Mouse (Mus musculus): Measurements from ENCODE around the gene Gpi1.

Gpi1 gene

DNA sequence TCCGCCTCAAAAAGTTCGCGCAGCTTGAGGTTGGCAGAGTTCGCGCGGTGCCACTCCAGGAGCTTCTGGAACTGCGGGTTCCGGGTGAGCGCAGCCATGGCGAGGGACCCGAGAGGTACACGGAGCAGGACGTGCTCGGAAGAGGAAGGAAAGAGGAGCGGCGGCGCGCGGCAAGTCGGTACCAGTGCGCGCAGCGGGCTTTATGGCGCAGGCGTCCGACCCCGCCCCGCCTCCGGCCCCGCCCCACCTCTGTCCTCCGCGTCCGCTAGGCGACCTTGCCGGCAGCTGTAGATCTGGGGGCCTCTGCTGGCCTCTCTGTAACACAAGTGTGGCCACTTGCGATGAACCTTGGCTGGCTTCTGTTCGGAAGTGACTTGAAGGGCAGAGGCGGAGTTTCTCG, at the start of gene Gpi1:
Gene Gpi1, minus strand, starts transcription at position 221 of the 400 bp plus-strand sequence.
- DNase-seq (ENCODE audit: low spot score in 2 of 2) = peak; percentile 79 to 84

DNA sequence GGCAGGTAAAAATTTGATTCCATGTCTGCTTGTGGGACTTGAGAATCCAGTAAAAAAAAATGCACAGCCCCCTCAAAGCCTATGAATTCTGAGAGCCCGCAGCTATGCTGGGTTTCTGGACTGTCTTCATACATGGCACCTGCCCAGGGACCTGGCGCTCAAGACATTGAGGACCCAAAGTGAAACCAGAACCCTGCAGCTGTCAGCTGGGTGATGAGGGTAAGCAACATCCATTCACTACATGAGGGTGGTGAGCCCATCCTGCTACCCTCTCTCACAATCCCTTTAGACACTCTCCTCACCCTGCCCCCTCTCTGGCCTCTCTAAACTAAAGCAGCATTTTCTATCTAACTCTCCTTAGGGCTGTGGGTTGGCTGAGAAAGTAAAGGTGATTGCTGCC, 47.5 kb upstream of the Gpi1 start:
- no peak for DNase-seq (ENCODE audit: low spot score in 2 of 2)

DNA sequence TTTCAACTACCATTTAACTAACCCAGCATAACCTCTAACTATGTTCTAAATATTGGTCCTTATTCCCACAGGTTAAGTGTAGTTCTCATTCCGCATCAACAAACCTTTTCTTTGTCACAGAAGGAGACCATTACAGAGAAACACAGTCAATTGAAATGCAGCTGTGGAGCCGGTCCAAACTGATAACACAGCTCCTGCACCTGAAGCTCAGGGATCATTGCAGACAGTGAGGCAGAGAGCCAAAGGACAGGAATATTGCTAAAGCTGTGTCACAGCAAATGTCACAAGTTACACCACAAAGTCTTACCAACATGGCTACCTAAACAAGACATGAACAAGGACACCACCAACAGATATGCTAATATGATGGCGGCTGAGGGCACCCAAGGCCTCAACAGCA, 45.9 kb upstream of the Gpi1 start:
- DNase-seq (ENCODE audit: low spot score in 2 of 2) = no peak

DNA sequence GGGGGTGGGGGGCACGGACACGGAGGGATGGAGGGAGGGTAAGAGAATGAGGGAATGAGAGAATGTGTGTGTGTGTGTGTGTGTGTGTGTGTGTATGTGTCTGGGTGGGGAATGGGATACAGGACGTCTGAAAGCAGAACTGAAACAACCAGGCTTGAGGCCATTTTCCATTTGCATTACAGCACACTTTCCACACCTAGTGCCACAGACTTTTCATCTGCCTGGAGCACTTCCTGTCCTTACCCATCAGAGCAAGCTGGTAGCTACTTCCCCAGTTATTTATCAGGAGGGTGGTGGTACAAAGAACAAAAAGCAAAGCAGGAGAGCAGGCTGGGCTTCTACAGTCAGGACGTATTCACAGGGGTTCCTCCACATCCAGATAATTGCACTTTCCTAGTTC, 42.3 kb upstream of the Gpi1 start:
- no peak for DNase-seq (ENCODE audit: low spot score in 2 of 2)

GRCm38 (mm10) chr7:34268463-34268862, 38.3 kb upstream of the Gpi1 start:
- no peak for DNase-seq (ENCODE audit: low spot score in 2 of 2)

DNA sequence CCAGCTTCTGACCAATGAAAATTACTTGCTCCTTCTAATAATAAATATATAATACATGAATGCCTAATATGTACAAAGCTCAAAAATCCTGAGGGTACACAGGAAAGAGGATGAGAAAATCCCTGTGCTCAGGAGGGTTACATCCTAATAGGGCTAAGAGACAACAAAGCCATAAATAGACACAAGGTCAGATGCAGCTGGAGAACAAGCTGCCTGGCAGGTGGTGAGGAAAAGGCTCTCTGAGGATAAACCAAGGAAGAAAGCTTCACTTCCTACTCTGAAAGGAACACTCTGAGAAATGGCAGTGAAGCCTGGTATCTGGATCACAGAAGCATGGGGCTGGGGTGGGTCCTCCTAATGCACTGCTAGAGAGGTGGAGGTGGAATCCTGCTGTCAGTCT, 36.3 kb upstream of the Gpi1 start:
- DNase-seq (ENCODE audit: low spot score in 2 of 2) = peak in 1 of 2 experiments; percentile 21

GRCm38 (mm10) chr7:34265876-34266346, 35.8 kb upstream of the Gpi1 start:
- peak; percentile 62 to 80 for DNase-seq (ENCODE audit: low spot score in 2 of 2)

GRCm38 (mm10) chr7:34263437-34263836, 33.3 kb upstream of the Gpi1 start:
- no peak for DNase-seq (ENCODE audit: low spot score in 2 of 2)

DNA sequence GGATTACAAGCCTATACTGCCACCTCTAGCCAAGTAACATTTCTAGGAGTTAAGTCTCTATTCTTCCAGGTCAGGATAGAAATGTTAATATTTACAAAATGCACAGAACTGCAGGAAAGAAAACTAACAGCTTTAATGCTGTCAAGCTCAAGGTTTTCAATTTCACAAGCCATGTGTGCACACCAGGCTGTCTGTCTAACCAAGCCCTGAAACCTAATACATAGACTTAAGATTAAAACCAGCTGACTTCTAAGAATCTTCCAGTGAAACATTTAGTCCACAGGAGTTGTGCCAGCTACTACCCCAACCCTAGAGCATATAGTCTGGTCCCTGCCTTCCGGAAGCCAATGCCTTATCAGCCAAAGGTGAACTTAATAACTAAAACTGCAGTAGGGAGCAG, 28.3 kb upstream of the Gpi1 start:
- no peak for DNase-seq (ENCODE audit: low spot score in 2 of 2)

DNA sequence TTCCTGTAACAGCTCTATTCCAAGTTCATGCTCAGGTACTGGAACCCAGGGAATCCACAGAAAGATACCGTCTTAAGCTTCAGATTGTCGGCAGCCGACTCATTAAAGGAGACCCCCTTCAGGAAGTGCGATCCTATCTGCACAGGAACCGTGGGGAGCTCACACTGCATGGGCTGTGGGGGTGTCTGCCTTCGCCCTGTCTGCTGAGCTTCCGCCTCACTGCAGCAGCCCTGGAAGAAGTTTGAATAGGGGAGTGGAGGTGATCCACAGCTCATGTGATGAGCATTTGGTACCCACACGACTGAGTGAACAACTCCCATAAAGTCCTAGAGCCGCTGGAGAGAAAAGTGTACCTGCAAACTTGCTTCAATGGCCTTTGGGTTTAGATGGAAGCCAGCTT, 27.1 kb upstream of the Gpi1 start:
- no peak for DNase-seq (ENCODE audit: low spot score in 2 of 2)

DNA sequence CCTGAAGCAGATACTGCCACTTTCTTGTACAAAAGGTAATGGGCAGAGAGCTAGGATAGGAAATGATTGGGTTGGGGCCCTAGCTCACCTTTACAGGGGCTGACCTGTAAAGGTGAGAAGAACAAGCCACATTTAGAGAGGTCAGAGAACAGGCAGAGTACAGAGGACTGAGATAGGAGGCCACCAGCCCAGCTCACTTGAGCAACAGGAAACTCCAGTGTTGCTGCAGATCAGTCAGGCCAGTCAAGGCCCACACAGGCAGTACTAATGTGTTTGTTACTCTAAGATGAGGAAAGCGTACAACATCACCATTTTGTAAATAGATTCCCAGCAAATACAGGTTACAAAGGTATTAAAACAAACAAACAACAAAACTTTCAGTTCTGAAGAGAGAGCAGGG, 25.8 kb upstream of the Gpi1 start:
- no peak for DNase-seq (ENCODE audit: low spot score in 2 of 2)

DNA sequence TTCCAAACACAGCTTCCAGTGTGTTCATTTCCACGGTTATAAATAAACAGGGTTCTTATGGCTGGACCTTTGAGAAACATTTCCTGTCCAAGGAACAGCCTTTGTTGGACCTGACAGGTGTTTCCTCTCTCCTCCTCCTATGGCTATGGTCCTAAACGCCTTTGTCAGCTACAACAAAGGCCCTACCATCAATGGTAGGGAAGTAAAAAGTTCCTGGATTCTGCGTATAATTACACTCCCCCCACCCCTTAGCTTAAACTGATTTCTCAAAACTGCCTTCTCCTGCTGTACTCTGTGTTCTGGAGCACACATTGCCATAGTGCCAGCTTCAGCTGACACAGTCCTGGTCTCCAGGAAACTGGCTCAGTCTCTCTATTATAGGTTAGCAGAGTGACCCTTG, 25.0 kb upstream of the Gpi1 start:
- peak; percentile 46 to 82 for DNase-seq (ENCODE audit: low spot score in 2 of 2)

- no peak for DNase-seq (ENCODE audit: low spot score in 2 of 2)
Measured at GRCm38 (mm10) chr7:34252030-34252429, 21.9 kb upstream of the Gpi1 start.

DNA sequence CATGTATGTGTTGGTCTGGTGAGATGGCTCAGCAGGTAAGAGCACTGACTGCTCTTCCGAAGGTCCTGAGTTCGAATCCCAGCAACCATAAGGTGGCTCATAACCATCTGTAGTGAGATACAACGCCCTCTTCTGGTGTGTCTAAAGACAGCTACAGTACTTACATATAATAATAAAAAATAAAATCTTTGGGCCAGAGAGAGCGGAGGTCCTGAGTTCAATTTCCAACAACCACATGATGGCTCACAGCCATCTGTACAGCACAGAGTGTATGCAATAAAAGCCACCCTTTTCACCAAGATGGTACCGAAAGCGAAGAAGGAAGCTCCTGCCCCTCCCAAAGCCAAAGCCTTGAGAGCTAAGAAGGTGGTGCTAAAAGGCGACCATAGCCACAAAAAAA, 20.6 kb upstream of the Gpi1 start, which contains the start of gene Gm6096:
Gene Gm6096, plus strand, starts transcription at position 301 of the 400 bp plus-strand sequence.
- DNase-seq (ENCODE audit: low spot score in 2 of 2) = no peak

- no peak for DNase-seq (ENCODE audit: low spot score in 2 of 2)
Measured at GRCm38 (mm10) chr7:34246870-34247499, 16.8 kb upstream of the Gpi1 start.

DNA sequence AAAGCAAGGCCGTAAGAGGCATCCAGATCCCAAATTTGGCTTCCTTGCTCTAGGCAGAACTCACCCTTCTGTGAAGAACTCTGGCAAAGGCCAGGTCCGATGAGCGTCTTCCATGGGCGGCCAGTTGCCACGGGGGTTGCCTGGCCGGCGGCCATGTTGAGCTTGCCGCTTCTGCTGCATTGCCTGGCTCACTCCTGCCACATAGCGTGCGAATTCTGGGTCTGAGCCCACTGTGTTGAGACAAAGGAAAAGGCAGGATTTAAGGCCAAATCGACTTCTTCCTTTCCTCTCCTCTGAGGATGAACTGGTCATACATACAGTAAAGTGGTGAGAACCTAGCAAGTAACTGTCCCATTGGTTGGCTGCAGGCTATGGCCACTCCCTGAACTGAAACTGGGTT, 12.0 kb upstream of the Gpi1 start:
- no peak for DNase-seq (ENCODE audit: low spot score in 2 of 2)

- no peak for DNase-seq (ENCODE audit: low spot score in 2 of 2)
Measured at GRCm38 (mm10) chr7:34238086-34238485, 8.0 kb upstream of the Gpi1 start.

- DNase-seq (ENCODE audit: low spot score in 2 of 2) = no peak
Measured at GRCm38 (mm10) chr7:34235602-34236001, 5.5 kb upstream of the Gpi1 start.

DNA sequence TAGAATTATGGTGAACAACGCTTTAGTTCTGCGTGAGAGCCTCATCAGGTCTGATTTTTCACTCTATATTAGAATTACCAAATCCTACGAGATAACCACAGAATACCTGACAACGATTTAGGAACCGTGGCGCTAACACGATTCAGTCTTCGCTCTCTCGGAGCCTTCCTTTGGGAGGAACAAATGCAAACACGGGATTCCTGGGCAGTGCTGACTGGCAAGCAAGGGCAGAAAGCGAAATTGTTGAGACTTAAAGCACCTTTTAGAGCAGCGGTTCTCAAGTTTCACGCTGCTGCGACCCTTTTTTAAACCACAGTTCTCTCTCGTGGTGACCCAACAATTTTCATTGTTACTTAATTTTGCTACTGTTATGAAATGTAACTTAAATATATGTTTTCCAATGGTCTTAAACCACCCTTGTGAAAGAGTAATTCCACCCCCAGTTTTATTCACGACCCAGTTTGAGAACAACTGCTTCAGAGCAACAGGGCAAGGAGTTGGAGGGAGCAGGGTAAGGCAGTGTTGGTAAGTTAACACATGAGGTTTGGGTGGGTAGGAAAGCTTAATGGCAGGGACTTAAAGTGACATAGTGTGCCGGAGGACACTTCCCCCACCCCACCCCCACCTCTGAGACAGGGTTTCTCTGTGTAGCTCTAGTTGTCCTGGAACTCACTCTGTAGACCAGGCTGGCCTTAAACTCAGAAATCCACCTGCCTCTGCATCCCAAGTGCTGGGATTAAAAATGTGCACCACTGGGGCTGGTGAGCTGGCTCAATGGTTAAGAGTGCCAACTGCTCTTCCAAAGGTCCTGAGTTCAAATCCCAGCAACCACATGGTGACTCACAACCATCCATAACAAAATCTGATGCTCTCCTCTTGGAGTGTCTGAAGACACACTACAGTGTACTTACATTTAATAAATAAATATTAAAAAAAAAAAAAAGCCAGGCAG, 4.8 kb upstream of the Gpi1 start:
- no peak for DNase-seq (ENCODE audit: low spot score in 2 of 2)

DNA sequence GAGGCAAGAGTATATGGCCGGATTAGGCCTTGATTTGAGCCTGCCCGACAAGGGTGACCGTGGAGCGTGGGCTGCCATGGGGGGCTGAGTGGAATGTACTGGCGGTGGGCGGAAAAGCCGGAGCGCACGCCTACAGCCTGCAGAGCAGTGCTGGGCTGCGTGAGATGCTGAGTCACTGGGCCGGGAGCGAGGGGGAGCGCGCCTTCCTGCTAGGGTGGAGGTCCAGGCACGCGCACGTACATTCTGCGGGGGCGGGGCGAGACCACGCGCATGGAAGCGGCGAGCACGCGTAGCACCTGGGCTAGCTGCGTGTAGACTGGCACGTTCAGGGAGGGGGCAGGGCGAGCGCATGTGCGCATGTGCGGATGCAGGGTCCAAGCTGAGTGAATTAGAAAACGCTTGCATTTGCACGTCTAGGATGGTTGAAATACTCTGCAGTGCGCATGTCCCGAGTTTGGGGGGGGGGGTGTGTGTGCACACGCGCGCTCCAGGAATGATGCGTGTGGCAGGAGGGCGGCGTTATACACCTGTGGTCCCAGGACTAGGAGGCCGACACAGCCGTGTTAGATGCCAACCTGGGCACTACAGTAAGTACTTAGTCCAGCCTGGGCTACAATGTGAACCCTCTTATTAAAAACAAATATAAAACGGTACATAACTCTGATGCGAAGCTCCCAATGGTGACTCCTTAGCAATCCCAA, 3.9 kb upstream of the Gpi1 start:
- DNase-seq (ENCODE audit: low spot score in 2 of 2) = peak; percentile 99

DNA sequence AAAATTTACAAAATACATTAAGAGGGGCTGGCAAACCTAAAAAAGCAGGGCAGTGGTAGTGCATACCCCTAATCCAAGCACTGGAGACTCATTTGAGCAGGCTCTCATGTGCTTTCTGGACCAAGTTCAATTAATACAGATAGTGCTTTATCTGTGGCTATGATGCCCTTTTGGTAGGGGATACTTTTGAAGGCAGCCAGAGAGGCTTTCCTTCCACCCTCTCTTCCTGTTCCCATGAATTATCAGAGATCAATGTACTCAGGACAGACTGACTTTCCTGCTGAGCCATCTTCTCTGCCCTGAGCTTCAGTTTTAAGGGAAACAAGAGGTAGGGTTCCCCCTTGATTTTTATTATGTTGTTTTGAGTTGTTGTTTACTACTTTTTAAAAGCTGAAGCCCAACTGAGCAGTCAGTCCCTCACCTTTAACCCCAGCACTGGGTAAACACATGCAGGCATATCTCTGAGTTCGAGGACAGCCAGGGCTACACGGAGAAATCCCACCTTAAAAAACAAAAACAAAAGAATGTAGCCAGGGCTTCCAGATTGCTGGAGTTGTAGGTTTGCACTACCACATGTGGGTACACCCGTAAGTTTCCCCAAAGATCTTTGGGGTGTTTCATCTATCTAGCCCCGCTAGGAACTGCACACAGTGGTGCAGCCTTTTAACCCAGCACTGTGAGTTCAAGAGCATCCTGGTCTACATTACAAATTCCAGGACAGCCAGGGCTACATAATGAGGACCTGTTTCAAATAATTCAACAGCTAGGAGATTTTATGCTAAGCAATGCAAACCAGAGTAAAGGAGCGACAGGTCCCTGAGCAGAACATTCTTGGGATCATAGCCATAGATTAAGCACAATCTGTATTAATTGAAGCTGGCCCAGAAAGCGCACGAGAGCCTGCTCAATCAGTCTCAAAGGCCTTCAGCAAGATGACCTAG, 2.9 kb upstream of the Gpi1 start:
- no peak for DNase-seq (ENCODE audit: low spot score in 2 of 2)

Data from heart, adult 9 months (tissue).